Mouse (Mus musculus) spleen, adult 2 months (tissue): ENCODE measurements around the gene Mcm5.

Experiments used
- CTCF ChIP-seq: fragments of 200-500 bp; IDR thresholded peaks from 2 replicates; pipeline ENCODE4 v1.5.1; 2011; ENCODE audit warnings: mild to moderate bottlenecking, inconsistent platforms; ENCODE audit not compliant: insufficient read depth, insufficient read length, insufficient replicate concordance; ENCODE audit errors: extremely low read depth
- POLR2A ChIP-seq: fragments of 200-500 bp; IDR thresholded peaks from 2 replicates; pipeline ENCODE4 v1.6.1; 2011; ENCODE audit warnings: low read depth, low read length, inconsistent platforms

DNA sequence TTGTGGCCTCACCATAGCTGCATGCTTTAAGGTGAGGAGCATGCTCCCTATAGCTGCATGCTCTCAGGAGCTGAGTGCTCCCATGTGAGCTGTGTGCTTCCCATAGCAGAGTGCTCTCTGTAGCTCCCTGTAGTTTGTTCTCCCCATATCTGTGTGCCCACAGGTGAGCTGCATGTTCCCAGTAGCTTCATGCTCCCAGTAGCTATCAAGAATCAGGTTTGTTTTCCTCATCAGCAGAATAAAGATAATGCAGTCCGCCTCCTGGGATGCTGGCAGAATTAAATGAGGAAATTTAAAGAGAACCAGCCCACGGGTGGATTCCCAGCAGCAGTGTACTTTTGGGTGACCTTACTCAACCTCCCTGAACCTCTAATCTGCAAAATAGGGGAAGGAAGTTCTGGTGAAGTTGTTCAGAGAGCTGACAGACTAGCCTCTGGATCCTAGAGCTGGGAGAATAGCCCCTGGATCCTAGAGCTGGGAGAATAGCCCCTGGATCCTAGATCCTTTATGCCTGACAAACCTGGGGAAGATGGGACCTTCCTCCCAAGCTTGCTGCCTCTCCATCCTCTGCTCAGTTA is 43.2 kb downstream of the Mcm5 start:
- TF ChIP-seq POLR2A (no peak), CTCF (no peak)
